Mouse (Mus musculus): ENCODE results near the gene Rgs10.
A peak's percentile ranks its signal among the peaks of the same experiment; 100 is the strongest.

The Rgs10 gene

DNA sequence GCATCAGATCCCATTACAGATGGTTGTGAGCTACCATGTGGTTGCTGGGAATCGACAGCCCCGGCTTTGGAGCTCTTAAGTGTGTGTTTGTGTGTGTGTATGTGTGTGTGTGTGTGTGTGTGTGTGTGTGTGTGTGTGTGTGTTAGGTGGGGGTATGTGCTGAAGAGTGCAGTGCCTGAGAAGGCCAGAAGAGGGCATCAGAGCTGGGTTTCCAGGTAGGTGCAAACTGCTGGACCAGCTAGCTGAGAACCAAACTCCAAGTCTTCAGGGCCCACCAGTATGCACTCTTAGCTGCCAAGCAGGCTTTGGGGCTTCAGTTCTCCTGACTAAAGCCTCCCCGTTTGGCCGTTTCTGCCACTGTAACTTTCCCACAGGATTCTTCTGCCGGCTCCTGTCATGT lies 10.3 kb downstream of the Rgs10 start:
- DNase-seq, result no peak

DNA sequence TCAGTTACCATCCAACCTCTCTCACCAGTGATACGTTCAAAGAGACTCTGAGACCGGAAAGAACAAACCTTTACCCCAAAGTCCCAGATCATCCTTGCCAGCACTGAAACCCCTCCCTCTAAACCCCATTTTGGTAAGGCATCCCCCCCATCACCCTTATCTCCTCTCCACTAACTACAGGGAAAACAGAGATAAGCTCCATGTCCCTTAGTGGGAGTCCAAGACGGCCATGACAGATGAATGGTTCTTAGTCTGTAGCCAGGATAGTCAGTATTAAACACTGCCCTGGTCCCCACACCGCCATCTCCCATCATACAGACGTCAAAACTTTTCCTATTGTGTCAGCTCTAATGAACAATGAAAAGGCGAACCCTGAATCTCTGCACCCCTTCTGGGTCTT lies 14.6 kb downstream of the Rgs10 start:
- DNase-seq, result no peak

DNA sequence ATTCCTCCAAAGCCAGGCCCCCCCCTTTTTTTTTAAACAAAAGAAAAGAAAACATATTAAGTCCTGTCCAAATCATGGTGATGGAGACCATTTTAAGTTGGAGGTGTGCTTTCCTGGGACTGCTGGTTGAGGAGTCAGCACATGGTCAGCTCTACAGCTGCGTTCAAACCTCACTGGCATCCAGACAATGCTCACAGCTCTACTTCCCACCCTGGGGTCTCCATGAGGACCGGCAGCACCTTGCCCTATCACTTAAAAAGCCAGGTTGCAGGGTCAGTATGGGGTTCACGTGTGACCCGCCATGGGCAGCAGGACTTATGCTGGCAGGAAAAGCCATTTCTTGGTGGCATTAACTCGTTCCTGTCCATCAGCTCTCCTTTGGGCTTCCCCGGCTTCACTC lies 15.0 kb downstream of the Rgs10 start:
- DNase-seq, result no peak

DNA sequence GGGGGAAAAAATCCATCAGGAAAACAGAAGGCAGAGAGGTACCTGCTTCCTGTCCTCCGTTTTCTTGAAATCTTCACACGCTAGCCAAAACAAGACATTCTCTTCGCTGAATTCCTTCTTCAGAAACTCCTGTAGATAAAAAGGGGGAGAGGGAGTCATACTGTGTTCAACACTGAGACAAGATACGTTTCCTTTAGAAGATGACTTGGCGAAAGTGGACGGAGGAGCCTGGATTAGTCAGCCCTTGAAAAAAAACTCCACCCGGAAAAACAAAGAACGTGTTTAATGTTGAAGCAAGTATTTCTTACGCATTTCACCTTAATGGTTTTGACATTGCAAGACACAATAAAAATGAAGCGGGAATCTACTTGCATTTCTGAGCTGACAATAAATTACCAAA lies 15.4 kb downstream of the Rgs10 start:
- no peak for DNase-seq

DNA sequence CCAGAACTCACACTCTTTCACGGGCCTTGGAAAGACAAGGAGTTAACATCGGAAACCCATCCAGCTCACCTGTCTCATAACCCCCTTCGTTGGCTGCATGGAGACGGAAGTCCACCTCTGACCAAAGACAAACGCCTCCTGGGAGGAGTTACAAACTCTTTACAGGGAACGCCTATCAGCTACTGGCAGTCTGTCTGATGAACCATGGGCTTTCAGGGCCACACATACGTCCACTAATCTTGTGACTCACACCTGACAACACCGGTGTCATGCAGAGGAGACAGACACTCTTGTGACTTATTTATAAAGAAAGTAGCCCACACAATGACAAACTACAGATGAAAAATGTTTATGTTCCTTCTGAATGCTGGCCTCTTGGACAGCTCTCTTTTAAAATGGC lies 16.0 kb downstream of the Rgs10 start:
- DNase-seq, result no peak

DNA sequence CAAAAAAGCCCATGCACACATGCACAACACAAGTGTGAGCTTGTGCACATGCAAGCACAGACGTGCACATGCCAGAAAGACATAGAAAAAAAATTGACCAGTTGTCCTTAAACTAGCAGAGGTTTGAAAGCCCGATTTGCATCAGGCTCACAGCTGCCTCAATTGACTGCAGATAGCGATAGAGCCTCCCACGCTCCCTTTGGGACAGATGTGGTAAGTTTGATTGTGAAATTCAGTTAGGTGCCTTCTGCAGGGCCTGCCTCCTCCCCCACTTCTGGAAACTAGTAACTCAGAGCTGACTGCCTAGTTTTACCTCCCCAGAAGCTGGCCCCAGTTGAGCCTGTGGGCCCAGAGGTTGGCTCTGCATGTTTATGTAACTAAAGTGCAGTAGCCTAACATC lies 19.9 kb downstream of the Rgs10 start:
- peak in 1 of 2 experiments; percentile 22 for DNase-seq

DNA sequence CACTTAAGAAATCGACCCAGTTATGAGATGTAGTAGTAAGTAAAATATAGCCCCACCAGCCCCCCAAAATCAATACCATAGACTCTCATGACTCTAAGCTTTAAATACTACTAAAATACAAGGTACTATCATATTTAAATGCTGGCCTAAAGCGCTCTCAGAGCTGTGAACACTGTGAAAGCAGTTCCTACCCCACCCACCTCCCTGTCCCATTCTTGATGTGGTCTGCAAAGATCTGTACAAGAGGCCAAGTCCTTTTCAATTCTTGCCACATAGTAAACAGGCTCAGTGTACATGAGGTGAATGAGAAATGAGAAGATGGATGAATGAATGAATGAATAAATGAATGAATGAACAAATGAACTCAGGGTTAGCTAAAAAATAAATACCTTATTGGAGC lies 21.5 kb downstream of the Rgs10 start:
- DNase-seq, result no peak

DNA sequence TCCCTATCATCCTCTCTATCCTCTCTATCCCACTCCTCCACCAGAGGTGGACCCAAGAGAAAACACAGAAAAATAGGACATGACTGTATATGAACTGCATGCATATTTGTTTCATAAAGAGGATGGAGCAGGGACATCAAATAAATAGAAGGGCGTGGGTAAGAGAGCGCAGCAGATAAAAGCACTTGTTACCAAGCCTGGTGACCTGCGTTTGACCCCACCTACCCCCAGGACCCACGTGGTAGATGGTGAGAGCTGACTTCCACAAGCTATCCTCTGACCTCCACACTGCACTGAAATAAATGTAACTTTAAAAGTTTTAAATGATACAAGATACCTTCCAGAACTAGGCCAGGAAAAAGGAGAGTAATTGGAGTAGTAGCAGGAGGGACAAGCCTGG lies 24.8 kb downstream of the Rgs10 start:
- no peak for DNase-seq

DNA sequence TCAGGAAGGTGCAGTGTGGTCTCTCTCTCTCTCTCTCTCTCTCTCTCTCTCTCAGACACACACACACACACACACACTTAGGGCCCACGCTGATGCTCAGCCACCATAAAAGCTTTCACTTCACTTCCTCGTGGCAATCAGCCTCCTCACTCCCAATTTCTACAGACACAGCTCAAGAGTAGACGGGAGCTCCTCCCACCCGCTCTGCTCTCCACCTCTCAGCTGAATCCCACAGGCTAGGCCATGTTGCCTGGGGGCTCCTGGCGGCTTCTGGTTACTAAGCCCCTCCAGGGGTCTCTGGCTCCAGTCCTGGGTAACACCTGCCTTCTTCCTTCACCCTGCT lies 25.6 kb downstream of the Rgs10 start:
- peak in 1 of 2 experiments; percentile 13 for DNase-seq

DNA sequence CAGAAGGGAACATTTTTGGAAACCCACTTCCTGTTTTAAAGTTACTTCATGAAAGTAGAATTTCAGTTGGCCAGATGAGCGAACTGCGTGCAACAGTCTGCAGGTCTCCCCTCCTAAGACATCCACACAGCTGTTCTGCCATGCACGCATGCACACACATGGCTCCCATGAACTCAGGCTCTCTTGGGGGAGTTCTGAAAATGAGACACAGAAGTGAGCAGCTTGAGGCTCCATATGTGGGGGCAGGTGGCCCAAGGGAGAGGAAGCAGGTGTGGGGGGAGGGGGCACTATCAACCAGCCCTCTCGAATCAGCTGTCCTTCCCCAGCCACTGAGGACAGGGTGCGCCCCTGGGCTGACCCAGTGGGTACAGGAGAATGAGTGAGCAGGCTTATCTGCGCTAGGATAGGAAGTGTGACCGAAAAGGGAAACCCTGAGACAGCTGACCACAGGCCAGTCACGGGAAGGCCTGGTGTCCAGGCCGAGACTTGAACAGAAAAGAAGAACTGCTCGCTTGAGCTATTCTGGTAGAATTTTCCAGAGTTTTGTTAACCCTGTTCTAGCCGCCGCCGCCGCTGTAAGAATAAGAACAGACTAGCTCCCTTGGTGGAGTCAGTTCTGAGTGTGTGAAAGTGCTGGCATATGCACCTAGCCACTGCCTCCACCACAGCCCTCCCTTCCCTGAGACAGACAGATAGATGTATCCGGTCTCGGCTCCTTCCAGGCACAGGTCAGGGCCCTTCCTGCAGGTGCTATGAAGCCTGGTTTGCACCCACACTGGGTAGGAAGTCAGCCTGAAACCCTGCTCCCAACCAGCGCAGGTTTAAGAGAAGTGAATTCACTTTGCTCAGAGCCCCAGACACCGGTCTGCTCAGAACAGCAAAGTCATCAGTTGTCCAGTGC lies 26.2 kb downstream of the Rgs10 start:
- peak; percentile 38 to 57 for DNase-seq

DNA sequence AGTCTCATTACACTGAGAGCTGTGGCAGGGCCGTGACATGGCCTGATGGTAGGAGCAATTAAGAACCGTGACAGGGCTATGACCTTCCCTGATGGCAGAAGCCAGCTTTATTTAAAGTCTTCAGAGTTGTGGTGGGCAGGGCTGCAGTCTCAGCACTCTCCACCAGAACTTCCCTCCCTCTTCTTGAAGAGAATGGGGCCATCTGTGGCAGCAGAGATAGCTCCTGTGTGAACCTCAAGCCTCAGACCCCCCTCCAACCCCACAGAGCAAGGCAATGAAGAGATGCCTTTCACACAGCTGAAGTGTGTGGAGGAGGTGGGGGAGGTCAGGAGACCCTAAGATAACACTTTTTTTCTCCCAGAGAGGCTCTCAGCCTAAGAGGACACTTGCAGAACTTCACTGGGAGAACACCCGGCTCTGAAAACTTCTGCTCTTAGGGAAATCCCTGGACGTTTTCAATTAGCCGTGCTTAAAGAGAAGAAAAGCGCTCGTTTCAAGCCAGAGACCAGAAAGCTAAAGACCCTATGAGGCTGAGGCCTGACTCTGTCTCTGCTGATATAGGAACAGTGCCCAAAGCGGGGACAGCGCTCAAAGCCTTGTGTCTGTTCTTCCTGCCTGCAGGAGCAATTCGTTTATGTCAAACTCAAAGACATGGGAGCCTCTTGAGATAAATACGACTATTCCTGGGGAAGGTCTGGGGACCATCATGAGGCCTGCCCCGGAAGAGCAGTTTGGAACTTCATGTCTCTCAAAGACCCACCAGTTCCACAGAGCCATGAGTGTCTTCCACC lies 27.1 kb downstream of the Rgs10 start:
- DNase-seq, result no peak

DNA sequence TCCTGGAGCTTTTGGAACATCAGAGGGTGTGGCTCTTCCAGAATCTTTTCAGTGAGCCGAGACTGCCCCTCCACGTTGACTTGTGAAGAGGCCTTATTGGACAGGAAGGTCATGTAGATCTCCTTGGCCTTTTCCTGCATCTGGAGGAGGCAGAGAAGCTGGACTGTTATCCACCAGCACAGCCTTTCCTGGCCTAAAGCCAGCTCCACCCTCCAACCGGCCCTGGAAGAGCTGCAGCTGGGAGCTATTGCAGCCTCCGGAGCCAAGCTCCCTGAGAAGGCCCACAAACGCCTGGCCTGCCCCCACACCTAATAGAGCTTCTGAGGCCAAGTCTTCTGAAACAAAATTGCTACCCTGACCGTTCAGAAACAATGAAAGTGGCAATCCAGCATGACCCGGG lies 29.6 kb downstream of the Rgs10 start:
- DNase-seq, result peak; percentile 63 to 72

DNA sequence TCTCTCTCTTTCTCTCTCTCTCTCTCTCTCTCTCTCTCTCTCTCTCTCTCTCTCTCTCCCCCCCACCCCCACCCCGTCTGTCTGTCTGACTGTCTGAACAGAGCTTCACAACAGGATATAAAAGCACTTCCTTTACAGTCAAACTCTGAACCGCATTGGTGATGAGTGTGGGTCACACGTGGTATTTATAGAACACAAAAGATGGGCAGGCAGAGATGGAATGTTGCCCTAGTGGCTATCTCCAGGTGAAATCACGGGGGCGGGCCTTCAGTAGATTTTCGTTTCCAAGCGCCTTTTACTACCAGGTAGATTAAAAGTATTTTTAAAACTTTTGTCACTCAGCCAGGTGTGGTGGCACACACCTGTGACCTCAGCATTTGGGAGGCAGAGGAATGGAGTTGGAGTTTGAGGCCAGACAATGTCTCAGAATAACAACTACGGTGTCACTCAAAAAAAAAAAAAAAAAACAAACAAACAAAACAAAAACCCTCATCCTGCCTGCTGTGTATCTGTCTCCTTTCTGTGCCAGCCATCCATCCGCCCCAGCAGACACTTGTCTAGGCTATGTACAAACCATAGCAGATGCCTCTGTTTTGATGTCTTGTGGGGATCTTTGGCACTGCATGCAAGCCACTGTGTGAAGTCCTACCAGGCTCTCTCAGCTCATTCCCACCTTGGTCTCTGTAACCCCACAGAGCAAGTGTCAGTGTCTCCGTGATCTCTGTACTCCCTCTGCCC lies 34.7 kb downstream of the Rgs10 start:
- no peak for DNase-seq

DNA sequence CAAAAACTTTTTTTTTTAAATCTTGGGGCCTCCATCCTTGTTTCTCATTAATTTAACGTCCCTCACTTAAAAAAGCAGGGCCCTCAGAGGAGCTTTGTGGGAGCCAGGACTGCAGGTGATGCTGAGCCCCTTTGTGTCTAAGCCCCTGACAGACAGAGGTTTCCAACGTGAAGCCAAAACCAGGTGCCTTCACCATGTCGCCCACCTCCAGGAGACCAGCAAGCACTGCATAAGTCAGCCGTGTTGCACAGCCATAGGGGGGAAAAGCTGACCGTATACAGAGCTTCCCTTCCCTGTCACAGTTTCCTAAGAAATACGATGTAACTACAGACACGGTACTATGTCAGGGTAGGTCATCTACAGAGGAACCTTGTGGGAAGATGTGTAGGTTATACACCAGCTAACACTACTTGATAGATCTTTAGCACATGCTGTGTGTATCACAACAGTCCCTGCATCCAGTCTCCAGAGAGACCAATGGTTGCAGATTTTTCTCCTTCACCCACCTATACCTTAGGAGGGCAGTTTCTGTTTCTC lies 35.3 kb downstream of the Rgs10 start:
- DNase-seq, result no peak

DNA sequence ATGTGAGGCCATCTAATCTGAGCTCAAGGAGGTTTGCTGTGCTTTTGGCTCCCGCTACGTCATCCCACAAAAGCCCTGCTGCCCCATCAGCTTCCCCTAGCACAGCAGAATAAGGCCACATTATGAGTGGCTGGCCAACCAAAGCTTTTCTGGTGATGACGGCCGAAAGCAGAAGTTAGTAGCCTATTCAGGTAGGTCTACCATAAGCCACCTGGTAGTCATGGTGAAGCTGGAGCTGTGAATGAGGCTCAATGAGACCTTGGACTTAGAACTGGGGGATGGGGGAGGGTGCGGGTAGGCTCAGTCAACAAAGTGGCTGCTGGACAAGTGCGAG lies 36.1 kb downstream of the Rgs10 start:
- DNase-seq, result no peak

DNA sequence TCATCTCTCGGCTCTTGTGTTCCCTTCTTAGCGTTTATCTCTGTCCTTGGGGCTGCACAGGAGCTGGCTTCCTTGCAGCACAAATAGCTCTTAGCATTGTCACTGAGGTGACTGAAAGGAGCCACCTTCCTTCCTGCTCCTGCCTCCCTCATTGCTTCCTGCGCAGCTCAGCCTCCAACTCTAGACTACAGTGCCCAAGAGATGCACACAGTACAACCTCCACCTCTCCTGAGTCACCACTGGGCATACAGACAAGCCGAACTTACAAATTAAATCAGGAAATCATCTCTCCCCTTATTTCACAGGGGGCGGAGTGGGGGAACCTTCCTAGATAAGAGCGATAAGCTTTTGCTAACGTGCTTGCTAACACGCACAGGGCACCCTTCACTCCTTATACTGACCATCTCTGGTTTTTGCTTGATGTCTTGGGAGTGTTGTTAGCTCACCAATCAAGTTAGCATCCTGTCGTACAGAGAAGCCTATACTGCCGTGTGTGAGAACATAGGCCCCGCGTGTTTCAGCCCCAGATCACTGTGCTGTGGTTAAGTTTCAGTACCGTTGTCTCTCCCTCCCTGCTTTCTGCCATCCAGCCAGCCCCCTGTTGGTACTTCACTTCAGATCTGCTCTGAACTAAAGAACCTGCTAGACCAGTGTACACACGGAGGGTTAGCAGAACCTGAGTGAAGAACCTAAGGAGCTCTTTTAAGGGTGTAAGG lies 36.6 kb downstream of the Rgs10 start:
- DNase-seq, result no peak

DNA sequence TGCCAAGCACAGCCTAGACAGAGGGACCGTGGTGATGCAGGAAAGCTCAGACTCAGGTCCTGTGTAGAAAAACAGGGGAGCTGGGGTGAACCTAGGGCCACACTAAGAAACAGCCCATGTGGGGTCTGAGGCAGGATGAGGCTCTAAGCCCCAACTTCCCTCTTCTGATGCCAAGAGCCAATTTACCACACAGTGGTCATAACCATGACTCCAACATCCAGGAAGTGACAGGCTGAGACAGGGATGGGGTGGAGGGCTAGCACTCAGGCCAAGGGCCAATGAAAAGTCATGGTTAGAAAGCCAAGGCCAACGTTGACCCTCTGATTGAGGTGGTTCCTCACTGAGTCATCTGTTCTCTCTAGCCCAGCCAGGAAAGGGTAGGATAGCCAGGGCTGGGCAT lies 37.6 kb downstream of the Rgs10 start:
- no peak for DNase-seq

DNA sequence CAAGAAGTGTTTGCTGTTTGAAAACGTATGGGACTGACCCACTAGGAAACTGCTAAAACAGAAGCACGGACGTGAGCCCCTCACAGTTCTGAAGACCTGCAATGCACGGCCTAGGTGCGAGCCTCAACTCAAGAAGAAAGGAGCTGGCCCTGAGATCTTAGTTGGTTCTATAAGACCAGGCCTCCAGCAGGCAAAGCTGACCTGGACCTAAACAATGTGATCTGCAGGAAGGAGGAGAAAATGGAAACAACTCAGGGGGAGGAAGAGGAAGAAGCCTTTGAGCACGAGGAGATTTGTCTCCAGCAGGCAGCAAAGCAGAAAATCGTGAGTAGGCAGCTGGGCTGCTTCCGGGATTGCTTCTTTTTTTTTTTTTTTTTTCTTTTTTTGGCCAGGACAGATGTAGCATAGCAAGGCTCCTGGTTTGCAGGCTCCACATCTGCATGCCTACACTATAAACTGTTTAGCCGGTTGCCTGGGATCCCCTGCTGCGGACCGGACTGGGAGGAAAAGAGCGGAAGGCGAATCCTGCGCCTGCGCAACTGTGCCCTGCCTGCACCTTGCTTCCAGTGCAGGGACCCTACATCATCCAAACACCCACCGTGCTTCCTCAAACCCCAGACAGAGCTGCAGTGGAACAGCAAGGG lies 39.3 kb downstream of the Rgs10 start:
- DNase-seq, result peak in 1 of 2 experiments; percentile 29

DNA sequence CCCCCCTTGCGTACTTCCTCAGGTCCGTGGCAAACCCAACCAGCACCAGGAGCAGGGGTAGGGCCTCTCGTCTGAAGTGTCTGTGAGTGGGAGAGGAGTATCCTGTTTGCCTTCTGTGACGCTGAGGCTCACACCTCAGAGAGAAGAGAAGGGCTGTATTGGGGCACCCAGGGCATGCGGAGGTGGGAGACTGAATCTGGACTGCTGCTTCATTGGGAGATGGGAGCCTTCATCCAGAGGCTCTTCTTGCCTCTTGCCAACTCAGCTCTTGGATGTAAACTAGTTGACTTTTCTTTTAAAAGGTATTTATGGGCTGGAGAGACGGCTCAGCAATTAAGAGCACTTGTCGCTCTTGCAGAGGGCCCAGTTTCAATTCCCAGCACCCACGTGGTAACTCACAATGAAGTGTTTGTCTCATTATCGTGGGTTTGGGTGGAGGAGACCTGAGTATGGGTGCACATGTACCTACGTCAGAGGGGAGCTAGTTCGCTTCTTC lies 42.3 kb downstream of the Rgs10 start:
- peak; percentile 41 to 70 for DNase-seq

DNA sequence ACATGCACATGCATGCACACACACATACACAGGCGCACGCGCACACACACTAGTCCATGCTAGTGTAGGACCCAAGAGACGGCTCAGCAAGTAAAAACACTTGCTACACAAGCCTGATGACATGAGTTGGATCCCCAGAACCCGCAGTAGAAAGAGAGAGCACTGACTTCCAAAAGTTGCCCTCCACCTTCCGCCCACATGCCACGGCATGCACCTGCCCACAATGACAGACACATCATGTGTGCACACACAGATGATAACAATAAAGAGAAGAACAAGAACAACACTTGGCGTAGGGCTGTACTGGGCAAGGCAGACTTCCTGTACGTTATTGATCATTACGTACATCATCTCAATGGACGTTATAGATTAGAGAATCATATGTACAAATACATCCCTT lies 44.4 kb downstream of the Rgs10 start:
- no peak for DNase-seq

DNA sequence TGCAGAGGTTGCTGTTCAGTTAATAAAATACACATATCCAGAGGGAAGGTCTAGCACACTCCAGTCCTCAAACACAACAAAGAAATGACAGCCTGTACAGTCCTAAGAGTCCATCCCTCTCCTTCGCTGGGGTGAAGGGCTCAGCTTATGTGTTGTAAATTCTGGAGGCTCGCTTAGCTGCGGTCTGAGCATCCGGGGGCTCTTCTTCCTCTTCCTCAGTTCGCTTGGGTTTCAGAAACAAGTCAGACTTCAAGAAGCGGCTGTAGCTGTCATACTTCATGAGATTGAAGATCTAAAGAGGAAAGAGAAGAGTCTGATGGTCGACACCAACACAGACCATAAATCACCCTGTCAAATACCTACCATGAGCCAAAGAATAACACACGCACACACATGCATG lies 44.8 kb downstream of the Rgs10 start:
- DNase-seq, result no peak

DNA sequence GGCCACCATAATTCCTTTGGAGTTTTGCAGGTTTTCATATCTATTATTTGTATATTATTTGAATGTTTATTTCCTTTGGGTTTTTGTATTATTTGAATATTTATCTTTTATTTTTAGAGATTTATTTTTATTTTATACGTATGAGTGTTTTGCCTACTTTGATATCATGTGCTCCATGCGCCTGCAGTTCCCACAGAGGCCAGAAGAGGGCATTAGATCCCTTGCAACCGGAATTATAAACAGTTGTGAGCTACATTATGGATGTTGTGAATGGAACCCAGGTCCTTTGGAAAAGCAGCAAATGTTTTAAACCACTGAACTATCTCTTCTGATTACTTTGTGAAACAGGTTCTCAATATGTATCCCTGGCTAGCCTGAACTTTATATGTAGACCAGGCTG lies 46.2 kb downstream of the Rgs10 start:
- no peak for DNase-seq
